Mouse (Mus musculus) heart, postnatal 0 days (tissue): Measurements from ENCODE around the gene Majin.

Experiments
- CTCF ChIP-seq: IDR thresholded peaks from 2 replicates; pipeline ENCODE4 v1.5.1; 2016; ENCODE audit warnings: antibody characterized with exemption, control low read depth, low read depth
- EP300 ChIP-seq: IDR thresholded peaks from 2 replicates; pipeline ENCODE4 v1.6.1; 2016; ENCODE audit warnings: antibody characterized with exemption, low read depth

GRCm38 (mm10) chr19:6243226-6243625, 59.0 kb downstream of the Majin start:
- TF ChIP-seq CTCF (no peak), EP300 (no peak)
